Mouse (Mus musculus) gonadal fat pad, adult 2 months (tissue): ENCODE measurements around the gene Gm37419. TPM values are rescaled to one million over a fixed set of nuclear protein-coding genes. Genes with fewer than 3 reads are reported as not detected.
A peak's percentile ranks its signal among the peaks of the same experiment; 100 is the strongest.

Experiments used
- DNase-seq: peaks from one replicate; pipeline ENCODE4 v3.0.0-alpha.2; 2012; ENCODE audit warnings: low read depth
- polyA plus RNA-seq: library from polyadenylated mRNA; depleted of rRNA; stranded (reverse); fragments of >200 nt; gene quantifications from 2 replicates; pipeline ENCODE4 v1.2.3, GENCODE M21; 2012; rRNA removed

The Gm37419 gene
- polyA plus RNA-seq, 1 experiment = not detected

DNA sequence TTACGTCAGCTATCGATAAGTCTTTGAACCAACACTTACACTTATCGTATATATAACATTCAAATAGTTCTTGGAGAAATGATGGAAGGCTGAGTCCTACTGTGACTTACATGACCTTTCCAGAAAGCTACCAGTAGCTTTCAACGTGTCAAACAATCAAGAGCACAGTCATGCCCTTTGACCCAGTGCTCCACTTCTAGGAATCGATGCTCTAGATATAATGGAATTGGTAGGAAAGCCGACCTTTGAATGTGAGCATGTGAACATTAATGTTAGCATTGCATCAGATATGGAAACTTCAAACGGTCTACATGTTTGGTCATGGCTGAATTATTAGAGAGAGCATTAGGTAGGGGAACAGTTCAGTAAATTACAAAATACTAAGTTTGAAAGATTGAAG is 8.1 kb downstream of the Gm37419 start:
- DNase-seq = no peak

DNA sequence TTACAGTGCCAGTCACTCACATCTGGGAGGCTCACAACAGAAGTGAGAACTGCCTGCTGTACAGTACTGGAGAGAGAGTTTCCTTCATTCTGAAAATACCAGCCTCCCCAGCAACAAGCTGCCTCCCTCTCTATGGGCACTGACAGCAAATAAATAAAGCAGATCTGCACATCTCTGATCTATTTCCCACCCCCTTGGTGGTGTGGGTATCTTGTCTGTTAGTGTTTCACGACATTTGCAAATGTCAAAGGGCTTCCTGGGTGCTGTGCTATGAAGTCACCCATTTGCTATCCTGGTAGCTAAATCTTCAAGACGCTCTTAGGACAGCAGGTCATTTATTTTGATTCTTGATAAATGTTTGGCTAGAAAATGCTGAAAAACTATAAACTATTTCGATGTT is 8.9 kb downstream of the Gm37419 start:
- no peak for DNase-seq

DNA sequence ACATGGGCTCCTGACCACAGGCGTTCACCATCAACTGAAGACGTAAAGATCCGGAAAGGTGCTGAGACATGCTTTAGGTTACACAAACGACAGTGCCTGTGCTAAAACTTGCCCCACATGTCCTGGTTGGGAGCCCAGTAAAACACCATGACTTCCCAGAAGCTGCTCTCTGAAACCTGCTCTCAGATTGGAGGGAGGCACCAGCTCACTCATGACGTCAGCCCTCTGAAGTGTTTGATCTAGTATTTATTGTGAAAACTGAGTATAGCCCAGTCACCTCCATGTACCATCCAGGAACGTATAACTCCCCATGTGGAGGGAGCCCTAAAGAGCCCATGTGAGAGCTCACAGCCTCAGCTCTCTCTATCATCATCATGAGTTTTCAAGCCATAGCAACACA is 9.6 kb downstream of the Gm37419 start:
- DNase-seq = no peak

DNA sequence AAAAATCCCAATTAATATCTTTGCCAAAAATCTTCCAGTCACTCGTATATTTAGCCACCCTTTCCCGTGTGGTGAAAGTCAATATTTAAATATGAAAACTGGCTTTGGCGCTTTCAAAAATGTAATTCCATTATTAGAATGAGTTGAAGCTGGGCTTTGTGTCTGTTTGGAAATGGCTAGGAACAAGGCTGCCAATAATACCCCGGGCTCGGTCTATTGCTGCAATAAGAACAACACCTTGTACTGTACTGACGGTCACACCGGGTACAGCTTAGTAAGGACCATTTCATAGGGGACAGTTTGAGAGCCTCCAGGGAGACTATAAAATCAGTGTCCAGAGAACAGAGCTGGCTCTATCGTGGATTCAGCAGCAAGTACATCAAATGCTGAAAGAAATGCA is 17.6 kb downstream of the Gm37419 start:
- no peak for DNase-seq

DNA sequence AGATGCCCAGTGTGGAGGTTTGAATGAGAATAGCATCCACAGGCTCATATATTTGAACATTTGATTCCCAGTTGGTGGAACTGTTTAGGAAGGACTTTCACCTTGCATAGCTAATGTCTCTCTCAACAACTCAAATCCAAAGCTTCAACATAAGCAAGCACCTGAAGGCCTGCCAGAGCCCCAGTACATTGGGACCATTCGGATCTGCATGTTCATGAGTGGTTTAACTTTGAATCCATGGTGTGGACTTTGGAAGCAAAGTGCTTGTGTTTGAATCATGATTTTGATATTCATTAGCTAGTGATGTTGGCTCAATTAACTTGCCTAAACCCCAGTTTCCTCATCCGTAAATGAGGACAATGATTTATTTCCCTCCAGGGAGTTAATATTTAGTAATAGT is 21.6 kb downstream of the Gm37419 start:
- no peak for DNase-seq

DNA sequence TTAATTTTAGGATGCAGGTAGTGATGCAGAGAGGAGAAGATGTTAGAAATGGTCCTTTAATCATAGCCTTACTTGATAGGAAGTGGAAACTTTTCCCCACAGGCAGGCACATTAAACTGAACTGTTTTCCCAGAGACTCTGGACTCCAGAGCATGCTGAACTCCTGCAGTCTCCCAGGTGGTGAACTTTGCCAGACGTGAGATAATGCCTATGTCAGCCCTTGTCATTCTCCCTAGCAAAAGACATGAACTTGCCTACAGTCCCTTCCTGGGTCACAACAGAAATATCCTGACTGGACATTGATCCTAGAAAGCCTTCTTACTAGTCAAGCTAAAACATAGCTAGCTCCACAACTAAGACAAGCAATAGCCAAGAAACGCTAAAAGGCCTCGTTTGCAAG is 23.0 kb downstream of the Gm37419 start:
- DNase-seq = no peak

DNA sequence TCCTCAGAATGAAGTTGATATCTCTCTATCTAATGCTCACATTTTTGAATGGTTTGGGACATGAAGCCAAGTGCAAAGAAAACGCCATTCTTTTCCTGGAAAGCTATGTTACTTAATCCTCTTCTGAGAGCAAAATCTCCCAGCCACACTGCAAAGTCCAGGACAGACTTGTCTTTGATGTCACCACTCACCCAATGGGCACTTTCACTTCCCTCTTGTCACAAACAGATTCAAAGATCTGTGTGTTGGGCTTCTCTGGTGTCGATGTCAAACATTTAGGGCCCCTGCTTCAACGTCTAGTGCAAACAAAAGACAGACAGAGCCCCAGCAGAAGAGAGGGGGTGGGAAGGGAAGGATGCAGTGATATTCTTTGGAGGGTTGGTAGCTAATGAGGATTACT is 23.8 kb downstream of the Gm37419 start:
- no peak for DNase-seq

DNA sequence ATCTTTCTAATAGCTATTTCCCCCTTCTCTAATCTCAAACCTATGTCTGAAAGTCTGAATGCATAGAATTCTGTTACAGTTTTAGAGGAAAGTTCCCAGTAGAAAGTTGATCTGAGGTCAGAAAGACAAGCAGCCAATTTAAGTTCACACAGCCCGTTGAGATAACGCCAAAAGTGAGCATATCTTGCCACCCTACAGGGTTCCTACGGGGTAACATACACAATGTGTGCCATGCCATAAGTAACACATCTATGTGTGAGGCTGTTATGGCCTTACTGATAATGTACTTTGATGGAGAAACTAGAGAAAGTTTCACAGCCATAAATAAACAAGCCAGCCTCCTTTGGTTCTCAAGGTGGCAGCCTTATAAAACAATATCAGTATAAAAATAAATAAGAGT is 26.1 kb downstream of the Gm37419 start:
- DNase-seq = no peak

DNA sequence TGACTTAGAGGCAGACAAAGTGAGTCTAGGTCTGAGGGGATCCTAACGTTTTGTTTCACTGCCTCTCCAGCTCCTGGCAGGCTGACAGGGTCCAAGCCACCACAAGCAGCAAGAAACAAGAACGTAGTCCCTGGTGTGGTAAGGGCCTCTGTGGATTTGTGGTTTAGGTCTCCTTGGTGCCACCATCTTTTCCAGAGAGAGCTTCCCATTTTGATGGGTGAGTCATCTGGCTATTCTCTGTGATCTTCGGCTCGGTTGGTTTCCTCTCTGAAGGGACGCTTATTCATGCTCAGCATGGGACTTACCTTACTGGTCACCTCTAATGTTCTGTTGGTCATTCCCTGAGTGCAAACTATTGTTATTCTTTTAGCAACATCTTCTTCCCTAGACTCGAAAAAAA is 28.0 kb downstream of the Gm37419 start:
- DNase-seq = no peak

DNA sequence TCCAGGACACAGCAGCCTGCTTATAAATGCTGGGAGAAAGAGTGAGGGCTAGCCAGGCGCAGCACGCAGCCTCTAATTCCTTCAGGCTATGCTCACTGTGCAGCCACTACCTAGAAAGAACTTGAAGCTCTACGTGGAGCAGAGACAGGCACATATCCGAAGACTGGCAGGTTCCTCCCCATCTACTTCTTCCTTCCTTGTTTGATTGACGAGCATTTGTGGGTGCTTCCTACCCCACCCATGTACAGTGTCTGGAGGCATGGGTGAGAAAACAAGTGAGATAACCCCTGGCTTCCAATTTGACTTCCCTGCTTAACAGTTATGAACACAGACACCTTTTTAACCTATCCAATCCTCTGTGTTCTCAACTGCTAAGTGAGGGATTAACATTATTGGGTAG is 28.5 kb downstream of the Gm37419 start:
- DNase-seq = no peak

DNA sequence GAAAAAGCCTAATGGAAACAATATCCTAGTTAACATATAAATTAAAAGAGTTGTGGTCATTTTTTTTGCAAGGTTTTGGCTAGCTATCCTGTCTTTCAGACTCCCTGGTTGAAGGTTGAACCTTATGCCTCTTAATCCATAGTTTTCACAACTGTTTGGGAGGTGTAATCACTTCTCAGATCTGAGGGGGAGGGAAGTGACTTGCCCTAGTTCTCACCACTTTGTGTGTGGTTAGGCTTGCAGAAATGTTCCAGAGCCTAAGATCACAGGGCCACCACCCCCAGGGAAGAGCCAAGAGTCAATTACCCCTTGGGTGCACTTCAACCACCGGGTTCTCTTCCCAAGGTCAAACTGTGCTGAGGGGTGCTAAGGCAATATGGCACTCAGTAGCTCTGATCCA is 33.4 kb downstream of the Gm37419 start:
- peak; percentile 75 for DNase-seq

DNA sequence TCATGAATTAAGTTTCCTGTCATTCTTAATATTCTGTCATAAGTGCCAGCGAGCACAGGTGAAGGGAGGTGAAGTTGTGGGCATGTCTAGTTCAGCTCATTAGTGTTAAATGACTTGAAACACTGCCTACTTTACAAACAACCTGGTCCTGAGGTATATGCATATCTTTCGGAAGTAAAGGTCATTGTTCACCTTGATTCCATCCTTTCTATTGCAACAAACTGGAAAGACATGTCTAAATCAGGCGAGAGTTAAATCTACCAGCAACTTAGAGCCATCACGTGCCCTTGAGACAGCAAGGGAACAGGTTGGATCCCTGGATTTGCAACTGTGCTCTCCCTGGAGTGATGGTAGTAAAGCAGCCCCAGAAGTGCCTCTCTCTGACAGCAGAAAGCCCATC is 34.3 kb downstream of the Gm37419 start:
- DNase-seq = peak; percentile 84

DNA sequence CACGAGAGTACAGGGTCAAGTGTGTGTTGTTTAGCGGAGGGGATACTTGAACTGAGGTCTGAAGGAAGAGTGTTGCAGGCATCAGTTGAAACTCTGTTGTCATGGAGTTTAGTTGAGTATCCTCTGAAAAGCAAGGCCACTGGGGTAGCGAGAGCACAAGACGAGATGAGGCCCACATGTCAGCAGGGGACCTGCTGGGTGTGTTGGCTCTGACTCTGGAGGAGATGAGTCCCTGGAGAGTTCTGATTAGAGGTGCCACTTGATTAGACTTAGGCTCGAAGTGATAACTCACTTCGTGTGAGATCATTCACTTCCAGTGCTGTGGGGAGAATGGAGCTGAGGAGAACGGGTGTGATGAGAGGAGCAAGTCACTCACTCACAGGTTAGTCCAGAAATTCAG is 37.2 kb downstream of the Gm37419 start:
- DNase-seq = no peak

DNA sequence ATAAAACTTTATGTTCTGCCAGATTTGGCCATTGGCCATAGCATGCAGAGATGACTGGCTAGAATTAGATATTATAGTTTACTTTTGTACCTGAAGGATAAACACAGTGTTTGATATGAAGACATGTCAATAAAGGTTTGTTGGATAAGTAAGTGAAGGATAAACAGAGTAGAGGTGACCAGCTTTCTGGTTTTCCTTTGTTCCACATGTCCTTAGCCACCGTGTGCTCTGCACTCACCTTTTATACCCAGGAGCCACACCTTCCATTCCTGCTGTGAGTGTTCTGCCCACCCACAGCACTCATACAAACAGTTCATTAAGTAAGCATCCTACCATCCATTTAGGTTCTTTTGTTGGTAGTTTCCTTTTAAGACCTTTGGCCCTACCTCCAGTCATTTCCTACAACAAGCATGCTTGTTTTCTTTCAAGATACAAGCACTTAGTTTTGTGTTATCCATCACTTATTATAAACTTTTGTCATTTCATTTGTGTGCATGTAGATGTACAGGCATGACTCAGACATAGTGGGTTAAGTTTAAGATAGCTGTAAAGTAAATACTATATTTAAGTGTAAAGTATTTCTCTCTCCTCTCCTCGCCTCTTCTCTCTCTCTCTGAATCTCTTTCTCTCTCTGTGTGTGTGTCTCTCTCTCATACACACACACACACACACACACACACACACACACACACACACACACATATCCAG is 41.8 kb downstream of the Gm37419 start:
- no peak for DNase-seq

DNA sequence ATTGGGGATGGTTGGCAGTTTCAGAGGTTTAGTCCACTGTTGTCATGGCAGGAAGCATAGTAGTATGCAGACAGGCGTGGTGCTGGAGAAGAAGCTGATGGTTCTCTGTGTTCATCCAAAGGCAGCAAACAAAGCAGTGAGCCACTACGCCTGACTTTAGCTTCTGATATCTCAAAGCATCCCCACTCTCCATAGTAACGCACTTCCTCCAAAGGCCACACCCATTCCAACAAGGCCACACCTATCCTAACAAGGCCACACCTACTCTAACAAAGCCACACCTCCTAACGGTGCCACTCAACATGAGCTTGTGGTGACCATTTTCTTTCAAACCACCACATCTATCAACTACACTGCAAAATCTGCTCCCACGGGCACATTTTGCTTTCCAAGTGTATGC is 45.0 kb downstream of the Gm37419 start:
- DNase-seq = no peak

DNA sequence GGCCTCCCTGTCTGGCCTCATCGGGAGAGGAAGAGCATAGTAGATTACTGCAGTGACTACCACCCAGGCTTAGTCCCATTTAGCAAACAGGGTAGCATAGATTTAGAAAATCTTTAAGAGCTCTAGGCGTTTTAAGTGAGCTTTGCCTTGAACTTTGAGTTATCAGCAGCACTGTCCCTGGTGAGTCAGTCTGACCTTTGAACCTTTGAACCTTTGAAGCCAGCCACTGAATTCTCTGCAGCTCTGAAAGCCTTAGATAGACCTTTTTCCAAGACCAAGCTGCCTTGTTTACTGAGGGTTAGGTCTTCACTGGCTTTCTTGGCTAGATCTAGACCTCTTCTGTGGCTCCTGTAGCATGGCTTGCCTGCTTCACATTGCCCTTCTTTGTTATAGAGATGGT is 46.2 kb downstream of the Gm37419 start:
- no peak for DNase-seq

DNA sequence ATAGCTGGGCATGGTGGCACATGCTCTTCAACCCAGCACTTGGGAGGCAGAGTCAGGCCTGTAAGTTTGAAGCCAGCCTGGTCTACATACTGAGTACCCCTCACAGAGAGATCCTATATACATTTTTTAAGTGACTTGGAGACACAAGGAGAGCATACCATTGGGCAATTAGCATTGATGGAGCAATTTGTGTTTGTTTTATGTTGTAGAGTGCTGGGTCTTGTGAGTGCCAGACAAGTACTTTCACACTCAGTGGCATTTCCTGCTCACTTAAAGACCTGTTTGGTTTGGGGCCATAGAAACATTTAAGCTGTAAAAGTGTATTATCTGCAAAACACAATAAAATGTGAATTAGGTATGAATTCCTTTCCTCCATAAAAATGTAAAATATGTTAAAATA is 47.5 kb downstream of the Gm37419 start:
- no peak for DNase-seq

DNA sequence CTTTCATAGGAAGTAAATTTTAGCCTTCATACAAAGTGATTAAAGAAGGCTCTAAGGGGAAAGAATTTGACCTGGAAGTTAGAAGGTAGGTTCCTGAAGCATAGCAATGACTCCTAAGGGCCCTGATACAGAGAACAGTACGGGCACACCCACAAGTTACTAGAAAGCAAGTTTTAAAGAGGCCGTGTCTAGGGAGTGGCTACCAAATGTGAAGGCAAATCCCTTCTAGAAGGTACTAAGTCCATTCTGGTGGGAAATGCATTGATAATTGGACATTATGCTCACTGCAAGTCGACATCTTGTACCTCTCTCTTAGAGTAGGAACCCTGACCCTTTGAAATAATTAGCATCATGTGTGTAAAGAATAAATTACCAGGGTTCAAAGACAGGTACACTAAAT is 48.1 kb downstream of the Gm37419 start:
- DNase-seq = no peak

Other genes starting within 250 kb of the Gm37419 start
- gene Sst, start 97.5 kb upstream of the Gm37419 start, polyA plus RNA-seq = not detected in 2 replicates
- gene Rtp2, start 56.1 kb upstream of the Gm37419 start, polyA plus RNA-seq = not detected in 2 replicates
- 13.0 and 22.3 TPM in 2 replicates for gene Bcl6, start 370 bp downstream of the Gm37419 start, polyA plus RNA-seq